Mouse (Mus musculus) midbrain, embryonic 10.5 days (tissue): ENCODE results near the gene Mical3. TPM values are rescaled to one million over a fixed set of nuclear protein-coding genes. Genes with fewer than 3 reads are reported as not detected.

Experiments used
- DNase-seq: peaks from one replicate; pipeline ENCODE4 v3.0.0-alpha.2; 2017; ENCODE audit warnings: low spot score
- H3K27ac ChIP-seq: fragments of 300-500 bp; sonication (generic); replicated peaks from 2 replicates; pipeline ENCODE4 v1.5.1; 2016; ENCODE audit warnings: mild to moderate bottlenecking
- H3K27me3 ChIP-seq: fragments of 300-500 bp; sonication (generic); 2 replicates; pipeline ENCODE4 v1.6.1; 2016; ENCODE audit warnings: low read depth, mild to moderate bottlenecking; ENCODE audit not compliant: poor library complexity, severe bottlenecking
- H3K36me3 ChIP-seq: fragments of 300-500 bp; sonication (generic); 2 replicates; pipeline ENCODE4 v1.6.1; 2016; ENCODE audit warnings: mild to moderate bottlenecking, moderate library complexity
- H3K4me1 ChIP-seq: fragments of 300-500 bp; sonication (generic); 2 replicates; pipeline ENCODE4 v1.6.1; 2016
- H3K4me3 ChIP-seq: fragments of 300-500 bp; sonication (generic); 2 replicates; pipeline ENCODE4 v1.5.1; 2016; ENCODE audit warnings: mild to moderate bottlenecking, moderate library complexity
- H3K9me3 ChIP-seq: fragments of 300-500 bp; sonication (generic); replicated peaks from 2 replicates; pipeline ENCODE4 v1.6.1; 2016; ENCODE audit warnings: mild to moderate bottlenecking
- WGBS: fragments of 180-500 bp; shearing (Covaris S2); methylation state at CpG from one replicate; pipeline ENCODE4 v1.1.7; 2016; 5-methylcytosine and 5-hydroxymethylcytosine counted together
- polyA plus RNA-seq: library from polyadenylated mRNA; unstranded; fragments of >200 nt; fragmentation: Nextera tagmentation; extraction: Ambion mirVana; gene quantifications from 2 replicates; pipeline ENCODE4 v1.2.1, GENCODE M21; 2016

Mical3 gene
- polyA plus RNA-seq, 1 experiment from 2014 or later, result 9.0 TPM

GRCm38 (mm10) chr6:121028514-121028913 lies 102.3 kb downstream of the Mical3 start:
- WGBS, result 93% methylated on average over 8 of the region's 8 CpGs
- peaks cover 29% of the 10 kb centered on the region for H3K4me1 ChIP-seq
- no peak for DNase-seq
- H3K27ac ChIP-seq, result no peak overlapping the region
- no peaks in the 10 kb centered on the region for H3K27me3 ChIP-seq
- no peak overlapping the region for H3K4me3 ChIP-seq
- H3K36me3 ChIP-seq, result peaks cover 71% of the 10 kb centered on the region
- H3K9me3 ChIP-seq, result no peaks in the 10 kb centered on the region; the same call in 1 of the 2 replicates

DNA sequence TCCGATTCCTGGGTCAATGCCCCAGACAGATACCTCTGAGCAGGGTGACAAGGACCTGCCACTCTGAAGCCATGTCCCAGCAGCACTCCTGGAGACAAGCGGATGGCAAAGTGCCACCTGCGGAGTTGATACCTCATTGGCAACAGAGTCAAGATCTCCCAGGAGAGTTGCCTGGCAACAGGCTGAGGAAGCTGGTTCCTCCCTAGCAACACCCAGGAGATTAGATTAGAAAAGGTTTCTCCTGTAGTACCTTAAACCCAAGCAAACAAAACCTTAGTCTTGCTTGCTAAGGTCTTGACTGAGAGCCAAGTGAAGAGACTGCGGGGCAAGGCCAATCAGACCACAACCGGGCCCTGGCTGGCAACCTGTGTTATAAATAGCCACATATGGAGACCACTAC lies 103.5 kb downstream of the Mical3 start:
- no peak overlapping the region for H3K27ac ChIP-seq
- no peak overlapping the region for H3K4me3 ChIP-seq
- H3K36me3 ChIP-seq, result peaks cover 70% of the 10 kb centered on the region
- DNase-seq, result no peak
- no peaks in the 10 kb centered on the region for H3K27me3 ChIP-seq
- WGBS, result 61% methylated on average over 5 of the region's 5 CpGs
- H3K4me1 ChIP-seq, result peaks cover 29% of the 10 kb centered on the region
- H3K9me3 ChIP-seq, result no peaks in the 10 kb centered on the region

- no peaks in the 10 kb centered on the region for H3K9me3 ChIP-seq
- H3K4me3 ChIP-seq, result no peak overlapping the region
- no peaks in the 10 kb centered on the region for H3K27me3 ChIP-seq
- peaks cover 69% of the 10 kb centered on the region for H3K36me3 ChIP-seq
- no peak for DNase-seq
- no peak overlapping the region for H3K27ac ChIP-seq
- H3K4me1 ChIP-seq, result peaks cover 29% of the 10 kb centered on the region
- 86% methylated on average over 7 of the region's 7 CpGs for WGBS
Observed at GRCm38 (mm10) chr6:121026866-121027265, 103.9 kb downstream of the Mical3 start.

DNA sequence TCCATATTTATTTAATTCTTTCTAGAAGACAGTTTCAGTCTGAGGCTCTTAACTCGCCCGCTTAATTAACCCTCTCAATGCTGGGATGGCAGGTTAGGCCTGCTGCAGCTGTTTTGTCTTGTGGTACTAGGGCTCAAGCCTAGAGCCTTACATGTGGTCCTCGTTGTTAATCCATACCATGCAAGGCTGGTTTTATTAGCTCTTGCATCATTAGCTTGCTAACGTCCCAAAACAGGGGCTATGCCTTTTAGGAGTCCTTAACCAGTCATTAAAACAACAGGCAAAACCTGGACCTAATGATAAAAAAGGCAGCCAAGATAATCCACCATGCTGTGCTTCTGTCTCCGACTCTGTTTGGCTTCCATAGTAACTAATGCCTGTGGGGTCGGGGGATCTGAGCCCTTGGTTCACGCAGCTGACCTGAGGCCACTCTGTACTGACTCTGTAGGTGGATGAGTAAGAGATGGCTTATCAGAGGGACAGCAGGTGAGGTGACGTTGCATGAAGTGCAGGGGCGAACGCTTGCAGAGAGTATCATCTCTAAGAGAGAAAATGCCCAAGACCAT lies 104.7 kb downstream of the Mical3 start:
- peaks cover 71% of the 10 kb centered on the region for H3K36me3 ChIP-seq
- no peaks in the 10 kb centered on the region for H3K27me3 ChIP-seq

DNA sequence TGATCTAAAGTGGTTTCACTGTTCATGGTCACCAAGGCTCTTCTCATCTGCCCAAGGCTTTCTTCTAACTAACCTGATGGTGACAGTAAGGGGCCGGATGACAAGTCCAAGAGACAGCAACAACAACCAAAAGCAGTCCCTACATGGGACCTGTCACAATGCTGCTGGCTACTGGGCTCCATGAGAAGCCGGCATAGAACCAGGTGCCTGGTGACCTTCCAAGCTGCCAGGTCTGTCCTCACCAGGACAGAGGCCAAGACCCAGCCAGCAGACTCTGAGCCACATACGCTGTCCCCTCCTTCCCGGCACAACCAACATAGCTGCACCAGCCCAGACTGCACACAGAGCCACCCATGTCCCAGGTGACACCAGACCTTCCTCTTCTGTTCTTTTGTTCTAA lies 112.7 kb downstream of the Mical3 start:
- Histone ChIP-seq H3K27me3 (no peaks in the 10 kb centered on the region), H3K4me3 (no peak overlapping the region), H3K9me3 (no peaks in the 10 kb centered on the region), H3K27ac (no peak overlapping the region), H3K36me3 (peaks cover 52% of the 10 kb centered on the region), H3K4me1 (no peaks in the 10 kb centered on the region; the same call in 1 of the 2 replicates)
- no peak for DNase-seq
- WGBS, result 96% methylated on average over 4 of the region's 4 CpGs

More for the DNA sequence above, 104.7 kb downstream of the Mical3 start:
- Histone ChIP-seq H3K4me1 (peaks cover 29% of the 10 kb centered on the region), H3K27ac (no peak overlapping the region), H3K4me3 (no peak overlapping the region), H3K9me3 (no peaks in the 10 kb centered on the region)
- WGBS, result 49% methylated on average over 10 of the region's 10 CpGs
- DNase-seq, result peak; percentile 23

DNA sequence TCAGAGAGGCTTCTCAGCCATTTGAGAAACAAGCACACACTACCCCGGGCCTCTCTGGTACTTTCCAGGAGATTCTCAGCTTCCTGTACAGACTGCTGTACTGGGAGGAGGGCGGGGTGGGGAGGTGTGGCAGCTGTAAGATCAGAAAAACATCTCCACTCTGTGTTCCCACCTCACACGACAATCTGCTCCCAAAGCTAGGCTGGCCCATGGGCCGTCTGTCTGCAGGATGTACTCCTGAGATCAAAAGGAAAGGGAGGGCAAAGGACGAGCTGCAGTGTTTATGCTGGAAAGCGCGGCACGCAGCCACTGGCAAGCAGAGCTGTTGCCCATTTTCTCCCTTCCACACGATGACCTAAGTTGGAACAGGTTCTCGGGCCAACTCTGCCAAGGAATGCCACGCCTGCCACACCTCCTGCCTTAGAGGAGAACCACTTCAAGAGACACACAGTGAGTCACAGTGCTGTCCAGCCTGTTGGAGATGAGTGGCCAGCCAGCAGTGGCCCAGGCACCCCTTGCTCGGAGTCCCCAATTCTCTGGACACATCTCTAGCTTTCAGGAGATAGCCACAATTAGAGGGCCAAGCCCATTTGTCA lies 113.3 kb downstream of the Mical3 start:
- Histone ChIP-seq H3K4me3 (no peak overlapping the region), H3K4me1 (no peaks in the 10 kb centered on the region; the same call in 1 of the 2 replicates), H3K27me3 (no peaks in the 10 kb centered on the region), H3K27ac (no peak overlapping the region), H3K36me3 (peaks cover 50% of the 10 kb centered on the region), H3K9me3 (no peaks in the 10 kb centered on the region)
- no peak for DNase-seq
- 82% methylated on average over 12 of the region's 12 CpGs for WGBS

DNA sequence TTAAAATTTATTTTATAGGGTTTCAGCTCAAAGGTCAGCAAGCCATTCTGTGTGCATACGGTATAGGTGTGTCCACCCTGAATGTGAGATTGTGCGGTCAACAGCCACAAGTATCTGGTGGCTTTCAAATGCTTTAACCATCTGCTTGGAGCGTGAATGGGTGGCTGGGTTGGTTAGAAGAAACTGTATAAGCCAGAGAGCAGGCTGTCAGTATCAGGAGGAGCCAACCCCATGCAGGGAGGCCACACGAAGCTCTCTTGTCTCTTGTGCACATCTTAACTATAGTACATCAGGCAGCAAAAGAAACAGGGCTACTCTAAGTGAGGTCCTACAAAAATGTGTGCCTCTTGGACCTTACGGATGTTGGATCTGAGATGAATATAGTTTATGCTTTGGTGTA lies 114.7 kb downstream of the Mical3 start:
- no peak overlapping the region for H3K4me3 ChIP-seq
- H3K4me1 ChIP-seq, result no peaks in the 10 kb centered on the region; the same call in 1 of the 2 replicates
- WGBS, result 91% methylated on average over 5 of the region's 5 CpGs
- peaks cover 49% of the 10 kb centered on the region for H3K36me3 ChIP-seq
- H3K27ac ChIP-seq, result no peak overlapping the region
- no peak for DNase-seq
- no peaks in the 10 kb centered on the region for H3K27me3 ChIP-seq
- no peaks in the 10 kb centered on the region for H3K9me3 ChIP-seq

GRCm38 (mm10) chr6:121014339-121014738 lies 116.5 kb downstream of the Mical3 start:
- Histone ChIP-seq H3K9me3 (no peaks in the 10 kb centered on the region), H3K4me1 (no peaks in the 10 kb centered on the region; the same call in 1 of the 2 replicates), H3K4me3 (no peak overlapping the region), H3K27me3 (no peaks in the 10 kb centered on the region), H3K36me3 (peaks cover 35% of the 10 kb centered on the region), H3K27ac (no peak overlapping the region)
- WGBS, result 81% methylated on average over 11 of the region's 11 CpGs
- no peak for DNase-seq

DNA sequence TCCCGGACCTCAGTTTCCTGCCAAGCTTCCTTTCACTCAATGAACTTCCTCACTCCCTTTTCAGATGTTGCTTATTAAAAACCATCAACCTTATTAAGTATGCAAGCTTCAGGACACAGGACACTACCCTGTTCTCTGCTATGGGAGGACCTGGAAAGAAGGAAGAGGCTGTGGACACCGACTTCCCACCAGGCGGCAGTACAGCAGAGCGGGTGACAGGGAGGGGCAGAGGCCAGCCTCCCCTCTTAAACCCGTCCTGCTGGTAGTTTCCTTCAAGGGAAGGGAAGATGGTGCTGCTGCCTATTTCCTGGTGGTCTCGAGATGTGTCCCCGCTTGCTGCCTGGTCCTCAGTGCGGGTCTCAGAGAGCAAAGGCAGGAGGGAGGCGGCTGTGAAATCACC lies 117.0 kb downstream of the Mical3 start:
- no peak overlapping the region for H3K4me3 ChIP-seq
- peaks cover 33% of the 10 kb centered on the region for H3K36me3 ChIP-seq
- peak; percentile 51 for DNase-seq
- H3K27me3 ChIP-seq, result no peaks in the 10 kb centered on the region
- no peaks in the 10 kb centered on the region; the same call in 1 of the 2 replicates for H3K4me1 ChIP-seq
- H3K27ac ChIP-seq, result no peak overlapping the region
- no peaks in the 10 kb centered on the region for H3K9me3 ChIP-seq
- WGBS, result 55% methylated on average over 9 of the region's 9 CpGs

- no peak for DNase-seq
- WGBS, result 91% methylated on average over 11 of the region's 11 CpGs
Observed at GRCm38 (mm10) chr6:121011709-121012108, 119.1 kb downstream of the Mical3 start.

DNA sequence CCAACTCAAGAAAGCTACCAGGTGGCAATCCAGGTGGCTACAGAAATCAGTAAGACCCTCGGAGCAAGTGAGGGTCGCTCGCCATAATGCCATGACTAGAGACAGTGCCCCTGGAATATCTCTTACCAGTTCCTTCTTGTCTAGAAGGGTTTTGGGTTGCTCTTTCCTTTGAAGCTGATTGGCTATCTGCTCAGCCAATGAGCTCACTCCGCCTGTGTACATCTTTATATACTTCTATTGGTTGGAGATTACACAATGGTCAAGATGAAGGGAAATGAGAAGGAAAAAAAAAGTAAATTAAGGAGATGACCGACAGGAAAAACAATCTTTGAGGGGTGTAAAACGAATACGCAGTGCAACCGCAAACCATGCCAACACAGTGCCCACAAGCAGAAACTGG lies 121.1 kb downstream of the Mical3 start:
- no peak for DNase-seq
- H3K9me3 ChIP-seq, result no peaks in the 10 kb centered on the region
- peaks cover 41% of the 10 kb centered on the region for H3K36me3 ChIP-seq
- no peaks in the 10 kb centered on the region for H3K27me3 ChIP-seq
- WGBS, result 94% methylated on average over 8 of the region's 8 CpGs
- no peak overlapping the region for H3K27ac ChIP-seq
- H3K4me1 ChIP-seq, result no peaks in the 10 kb centered on the region
- no peak overlapping the region for H3K4me3 ChIP-seq

More at GRCm38 (mm10) chr6:121011709-121012108, 119.1 kb downstream of the Mical3 start:
- Histone ChIP-seq H3K4me3 (no peak overlapping the region), H3K36me3 (peaks cover 41% of the 10 kb centered on the region), H3K27me3 (no peaks in the 10 kb centered on the region), H3K9me3 (no peaks in the 10 kb centered on the region), H3K4me1 (no peaks in the 10 kb centered on the region), H3K27ac (no peak overlapping the region)

GRCm38 (mm10) chr6:121004959-121005358 lies 125.8 kb downstream of the Mical3 start:
- Histone ChIP-seq H3K27ac (no peak overlapping the region), H3K9me3 (no peaks in the 10 kb centered on the region), H3K27me3 (no peaks in the 10 kb centered on the region), H3K4me3 (no peak overlapping the region), H3K4me1 (no peaks in the 10 kb centered on the region), H3K36me3 (peaks cover 48% of the 10 kb centered on the region)
- DNase-seq, result no peak
- 84% methylated on average over 4 of the region's 4 CpGs for WGBS

DNA sequence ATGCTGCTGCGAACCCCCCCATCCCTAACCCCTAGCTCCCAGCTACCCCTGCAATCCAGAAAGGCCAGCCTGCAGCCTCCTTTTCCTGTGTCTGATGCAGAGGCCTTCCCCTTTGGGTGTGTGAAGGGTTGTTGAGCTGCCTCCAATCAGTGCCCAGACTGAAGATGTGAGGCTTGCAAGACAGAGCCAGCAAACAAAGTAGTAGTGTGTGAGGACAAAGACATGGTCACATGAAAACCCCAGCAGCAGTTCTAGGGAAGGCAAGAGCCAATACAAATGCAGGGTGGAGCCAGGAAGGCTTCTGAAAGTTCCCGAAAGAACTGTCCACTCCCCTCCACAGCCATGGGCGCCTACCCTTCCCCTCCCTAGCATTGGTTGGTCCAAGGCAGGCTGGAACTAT lies 127.8 kb downstream of the Mical3 start:
- DNase-seq, result no peak
- Histone ChIP-seq H3K9me3 (no peaks in the 10 kb centered on the region), H3K4me1 (no peaks in the 10 kb centered on the region), H3K27me3 (no peaks in the 10 kb centered on the region), H3K36me3 (peaks cover 36% of the 10 kb centered on the region), H3K4me3 (no peak overlapping the region), H3K27ac (no peak overlapping the region)
- WGBS, result 75% methylated on average over 3 of the region's 3 CpGs
